Mouse (Mus musculus) cerebellum, adult 2 months (tissue): ENCODE results near the gene Mier2. TPM values are rescaled to one million over a fixed set of nuclear protein-coding genes. Genes with fewer than 3 reads are reported as not detected.

Source experiments
- DNase-seq, 2 experiments: peaks; one replicate each; pipeline ENCODE4 v3.0.0; 2021
- H3K27ac ChIP-seq: fragments of 200-500 bp; 2 replicates; pipeline ENCODE4 v1.5.1; 2012; ENCODE audit warnings: low read length, control low read depth, inconsistent platforms; ENCODE audit not compliant: insufficient read depth
- H3K27me3 ChIP-seq: fragments of 200-500 bp; 2 replicates; pipeline ENCODE4 v1.6.1; 2012; ENCODE audit warnings: inconsistent platforms, mild to moderate bottlenecking, low read length, moderate library complexity; ENCODE audit not compliant: control insufficient read depth, insufficient read depth
- H3K4me1 ChIP-seq: fragments of 200-500 bp; 2 replicates; pipeline ENCODE4 v1.6.1; 2011; ENCODE audit warnings: low read length; ENCODE audit not compliant: control insufficient read depth, insufficient read depth
- H3K4me3 ChIP-seq: fragments of 200-500 bp; replicated peaks from 2 replicates; pipeline ENCODE3; 2011; ENCODE audit warnings: mild to moderate bottlenecking, low read depth, low read length, control low read depth; ENCODE audit not compliant: insufficient read depth
- CTCF ChIP-seq: fragments of 200-500 bp; IDR thresholded peaks from 2 replicates; pipeline ENCODE4 v1.5.1; 2011; ENCODE audit warnings: low read depth, mild to moderate bottlenecking, control low read depth, low read length, moderate library complexity, borderline replicate concordance; ENCODE audit not compliant: insufficient read depth
- POLR2A ChIP-seq: fragments of 200-500 bp; IDR thresholded peaks from 2 replicates; pipeline ENCODE4 v1.6.1; 2011; ENCODE audit warnings: low read length, control low read depth, borderline replicate concordance; ENCODE audit not compliant: insufficient read depth
- WGBS: fragments of 180-500 bp; shearing (Covaris S2); methylation state at CpG from one replicate; pipeline ENCODE4 v1.1.7; 2018; 5-methylcytosine and 5-hydroxymethylcytosine counted together
- polyA plus RNA-seq: library from polyadenylated mRNA; depleted of rRNA; stranded (reverse); fragments of >200 nt; gene quantifications from 2 replicates; pipeline ENCODE4 v1.2.3, GENCODE M21; 2012

The Mier2 gene
- polyA plus RNA-seq, 1 experiment, result 70.3 TPM

GRCm38 (mm10) chr10:79579781-79580180 is 24.8 kb upstream of the Mier2 start:
- Histone ChIP-seq H3K27me3 (no peaks in the 10 kb centered on the region), H3K4me3 (no peak overlapping the region), H3K4me1 (no peaks in the 10 kb centered on the region), H3K27ac (no peak overlapping the region)
- WGBS, result 18% methylated on average over 12 of the region's 12 CpGs
- no peak for TF ChIP-seq POLR2A
- no peak for TF ChIP-seq CTCF
- no peak for DNase-seq

- Histone ChIP-seq H3K4me3 (no peak overlapping the region), H3K27ac (no peak overlapping the region), H3K4me1 (no peaks in the 10 kb centered on the region), H3K27me3 (no peaks in the 10 kb centered on the region)
- no peak for TF ChIP-seq CTCF
- TF ChIP-seq POLR2A, result no peak
- no peak for DNase-seq
- 62% methylated on average over 7 of the region's 7 CpGs for WGBS
These were observed 23.9 kb upstream of the Mier2 start for GRCm38 (mm10) chr10:79578891-79579290.

DNA sequence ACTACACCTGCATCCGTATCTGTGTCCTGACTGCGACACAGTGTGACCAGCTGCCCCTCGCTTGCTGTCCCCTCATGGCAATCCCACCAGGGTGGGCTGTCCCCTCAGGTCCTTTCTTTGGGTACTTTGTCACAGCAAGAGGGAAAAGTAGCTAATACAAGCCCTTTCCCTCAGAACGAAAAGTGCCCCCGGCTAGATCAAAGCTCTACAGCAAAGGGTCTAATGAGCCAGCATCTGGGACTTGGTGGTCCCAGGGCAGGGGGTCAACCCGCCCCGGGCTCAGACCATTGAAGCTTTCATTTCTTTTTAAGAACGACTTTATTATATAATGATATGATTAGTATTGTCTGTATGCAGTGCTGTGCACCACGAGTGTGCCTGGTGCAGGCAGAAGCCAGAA is 23.3 kb upstream of the Mier2 start:
- no peaks in the 10 kb centered on the region for H3K4me1 ChIP-seq
- WGBS, result 49% methylated on average over 9 of the region's 9 CpGs
- H3K27me3 ChIP-seq, result no peaks in the 10 kb centered on the region
- no peak overlapping the region for H3K27ac ChIP-seq
- DNase-seq, result no peak
- TF ChIP-seq POLR2A (no peak), CTCF (no peak)
- no peak overlapping the region for H3K4me3 ChIP-seq

GRCm38 (mm10) chr10:79577376-79577775 is 22.4 kb upstream of the Mier2 start:
- no peaks in the 10 kb centered on the region for H3K27me3 ChIP-seq
- TF ChIP-seq CTCF (no peak), POLR2A (no peak)
- H3K4me1 ChIP-seq, result no peaks in the 10 kb centered on the region
- WGBS, result 77% methylated on average over 4 of the region's 4 CpGs
- no peak overlapping the region for H3K4me3 ChIP-seq
- no peak for DNase-seq
- no peak overlapping the region for H3K27ac ChIP-seq

- Histone ChIP-seq H3K4me3 (no peak overlapping the region), H3K27me3 (no peaks in the 10 kb centered on the region), H3K4me1 (no peaks in the 10 kb centered on the region), H3K27ac (no peak overlapping the region)
- TF ChIP-seq POLR2A, result no peak
- no peak for TF ChIP-seq CTCF
- DNase-seq, result no peak
- WGBS, result 43% methylated on average over 6 of the region's 6 CpGs
These were observed 20.8 kb upstream of the Mier2 start for GRCm38 (mm10) chr10:79575754-79576153.

GRCm38 (mm10) chr10:79574796-79575195 is 19.8 kb upstream of the Mier2 start:
- no peak for TF ChIP-seq POLR2A
- no peak for TF ChIP-seq CTCF
- 88% methylated on average over 6 of the region's 6 CpGs for WGBS

GRCm38 (mm10) chr10:79574350-79574749 is 19.4 kb upstream of the Mier2 start:
- TF ChIP-seq POLR2A (no peak), CTCF (no peak)
- WGBS, result 86% methylated on average over 8 of the region's 8 CpGs

More at GRCm38 (mm10) chr10:79574796-79575195, 19.8 kb upstream of the Mier2 start:
- DNase-seq, result no peak
- Histone ChIP-seq H3K4me3 (no peak overlapping the region), H3K4me1 (no peaks in the 10 kb centered on the region), H3K27me3 (no peaks in the 10 kb centered on the region), H3K27ac (no peak overlapping the region)

GRCm38 (mm10) chr10:79573611-79574010 is 18.6 kb upstream of the Mier2 start:
- no peak for DNase-seq
- TF ChIP-seq CTCF (no peak), POLR2A (no peak)
- Histone ChIP-seq H3K4me3 (no peak overlapping the region), H3K27me3 (no peaks in the 10 kb centered on the region), H3K27ac (no peak overlapping the region), H3K4me1 (no peaks in the 10 kb centered on the region)
- WGBS, result 75% methylated on average over 6 of the region's 6 CpGs

More at GRCm38 (mm10) chr10:79574350-79574749, 19.4 kb upstream of the Mier2 start:
- Histone ChIP-seq H3K27ac (no peak overlapping the region), H3K27me3 (no peaks in the 10 kb centered on the region), H3K4me1 (no peaks in the 10 kb centered on the region), H3K4me3 (no peak overlapping the region)
- no peak for DNase-seq

- no peak for DNase-seq
- TF ChIP-seq POLR2A (no peak), CTCF (no peak)
- H3K4me3 ChIP-seq, result no peak overlapping the region
- no peaks in the 10 kb centered on the region for H3K27me3 ChIP-seq
- no peak overlapping the region for H3K27ac ChIP-seq
- no peaks in the 10 kb centered on the region for H3K4me1 ChIP-seq
- 98% methylated on average over 2 of the region's 2 CpGs for WGBS
These were observed 16.3 kb upstream of the Mier2 start for GRCm38 (mm10) chr10:79571314-79571713.
